Mouse (Mus musculus) kidney, postnatal 10 days (tissue): ENCODE measurements around the gene Hebp2.
"Not testable (repeated sequence)": the region's sequence is repeated elsewhere in the genome, so short reads cannot be mapped to it uniquely, and the experiment has no call there.

Experiments used
- DNase-seq: peaks from one replicate; pipeline ENCODE4 v3.0.0; 2021; ENCODE audit warnings: mixed read lengths

Gene Hebp2

DNA sequence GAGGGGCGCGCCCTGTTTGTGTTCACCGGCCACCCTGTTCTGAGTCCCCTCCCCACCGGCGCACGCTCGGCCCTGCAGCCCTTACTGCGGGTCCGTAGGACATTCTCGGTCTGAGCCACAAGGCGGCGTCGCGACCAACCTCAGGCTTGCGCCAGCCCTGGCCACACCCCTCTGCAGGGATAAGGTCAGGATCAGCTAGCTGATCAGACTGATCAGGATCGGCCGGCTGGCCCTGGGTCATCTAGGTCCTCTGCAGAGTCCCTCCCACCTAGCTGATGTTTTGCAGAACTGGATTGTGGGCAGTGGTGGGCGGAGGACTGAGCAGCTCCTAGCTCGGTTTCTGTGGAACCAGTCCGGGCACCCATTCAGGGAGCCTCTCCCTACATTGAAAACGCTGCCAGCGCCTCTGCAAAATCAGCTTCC lies at the start of gene Hebp2:
Gene Hebp2 (minus strand): TSS at position 264 of the 423 bp plus-strand sequence.
- DNase-seq, result peak; percentile 81

DNA sequence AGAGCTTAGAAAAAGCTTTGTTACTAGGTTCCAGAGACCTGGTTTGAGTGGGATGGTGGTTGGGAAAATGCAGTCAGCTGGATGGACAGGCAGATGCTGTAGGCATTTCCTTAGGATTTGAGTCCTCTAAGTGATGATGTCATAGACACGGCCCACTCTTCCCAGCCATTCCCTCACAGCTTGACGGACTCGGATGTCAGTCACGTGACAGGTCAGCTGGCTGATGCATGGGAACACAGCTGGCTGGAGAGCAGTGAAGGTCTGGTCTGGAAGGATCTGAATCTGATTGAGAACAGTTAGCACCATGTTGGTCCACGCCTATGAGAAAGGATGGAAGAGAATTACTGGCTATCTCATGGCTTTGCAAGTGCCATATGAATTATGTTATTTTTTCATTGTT lies 43.6 kb upstream of the Hebp2 start:
- DNase-seq, result no peak

DNA sequence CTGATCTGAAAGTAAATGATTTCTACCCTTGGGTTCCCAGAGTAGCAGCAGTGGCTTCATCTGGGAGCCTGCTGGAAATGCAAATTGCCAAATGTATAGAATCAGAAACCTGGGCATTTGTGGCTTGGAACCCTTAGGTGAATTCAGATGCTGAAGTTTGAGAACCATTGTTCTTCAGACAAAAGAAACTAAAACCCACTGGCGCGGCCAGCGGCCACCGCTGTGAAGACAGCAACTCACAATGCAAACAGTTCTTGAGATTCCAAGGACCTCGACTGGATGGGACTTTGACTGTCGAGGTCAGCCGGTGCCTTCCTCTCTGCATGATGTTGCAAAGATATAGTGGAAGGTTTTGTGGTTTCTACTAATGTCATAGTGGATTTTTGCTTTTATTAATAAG lies 38.3 kb upstream of the Hebp2 start:
- DNase-seq, result no peak

DNA sequence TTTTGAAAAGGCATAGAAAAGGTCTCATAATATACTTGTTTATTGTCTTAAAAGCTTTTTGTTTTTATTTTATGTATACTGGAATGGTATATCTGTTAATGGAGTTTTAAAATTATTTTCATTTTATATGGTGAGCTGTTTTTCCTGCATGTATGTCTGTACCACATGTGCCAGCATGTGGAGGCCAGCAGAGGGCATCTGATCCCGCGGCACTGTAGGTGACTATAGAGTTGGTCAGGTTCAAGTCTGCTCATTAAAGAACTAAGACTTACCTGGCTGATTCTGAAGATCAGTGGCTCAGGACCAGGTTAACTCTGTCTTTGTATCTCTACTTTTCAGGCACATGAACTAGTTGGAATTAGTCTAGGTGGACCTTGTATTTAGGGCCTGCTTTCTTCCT lies 26.7 kb upstream of the Hebp2 start:
- DNase-seq, result peak; percentile 15

DNA sequence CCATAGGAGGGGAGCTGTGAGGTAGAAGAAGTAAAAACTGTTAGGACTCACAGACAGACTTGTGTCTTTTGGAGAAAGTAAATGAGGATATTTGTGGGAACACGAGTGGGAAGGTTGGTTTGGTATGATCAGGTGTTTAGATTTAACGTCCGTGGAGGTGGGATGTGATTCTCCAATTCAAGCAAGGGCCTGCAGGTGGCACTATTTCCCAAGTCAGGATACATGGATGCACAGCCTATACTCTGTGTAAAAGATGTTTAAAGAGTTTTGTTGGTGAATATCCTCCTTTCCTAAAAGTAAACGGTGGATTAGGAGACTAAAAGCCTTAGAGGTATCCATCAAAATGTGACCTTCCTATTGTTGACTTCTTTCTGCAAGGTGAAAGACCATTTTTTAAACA lies 17.1 kb upstream of the Hebp2 start:
- DNase-seq, result peak; percentile 72

DNA sequence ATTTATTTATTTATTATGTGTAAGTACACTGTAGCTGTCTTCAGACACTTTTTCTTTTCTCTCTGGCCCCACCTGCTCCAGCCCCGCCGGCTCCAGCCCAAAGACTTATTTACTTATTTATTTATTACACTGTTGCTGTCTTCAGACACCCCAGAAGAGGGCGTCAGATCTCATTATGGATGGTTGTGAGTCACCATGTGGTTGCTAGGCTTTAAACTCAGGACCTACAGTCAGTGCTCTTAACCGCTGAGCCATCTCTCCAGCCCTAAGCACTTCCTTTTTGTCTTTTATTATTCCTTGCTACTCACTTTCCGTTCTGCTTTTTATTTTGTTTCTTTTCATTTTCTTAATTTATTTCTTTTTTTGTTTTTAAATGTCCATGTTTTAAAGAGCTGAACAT lies 15.6 kb upstream of the Hebp2 start:
- DNase-seq, result no peak

DNA sequence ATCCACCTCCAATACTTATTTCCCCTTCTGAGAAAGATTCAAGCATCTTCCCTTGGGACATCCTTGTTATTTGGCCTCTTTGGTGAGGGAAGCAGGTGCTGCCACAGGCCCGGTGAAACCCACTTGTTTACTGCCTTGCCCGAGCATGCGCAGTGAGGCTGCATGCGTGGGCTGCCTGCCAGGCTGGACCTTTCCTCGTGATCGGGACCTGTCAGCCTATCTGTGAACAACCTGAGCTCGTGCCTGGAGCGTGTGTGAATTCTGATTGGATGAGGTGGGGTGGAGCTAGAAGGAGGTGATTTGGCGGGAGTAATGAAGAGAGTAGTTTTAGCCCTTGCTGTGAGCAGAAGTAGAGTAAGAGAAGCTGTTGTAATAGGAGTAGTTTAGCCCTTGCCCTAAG lies 13.2 kb upstream of the Hebp2 start:
- not testable (repeated sequence) for DNase-seq

DNA sequence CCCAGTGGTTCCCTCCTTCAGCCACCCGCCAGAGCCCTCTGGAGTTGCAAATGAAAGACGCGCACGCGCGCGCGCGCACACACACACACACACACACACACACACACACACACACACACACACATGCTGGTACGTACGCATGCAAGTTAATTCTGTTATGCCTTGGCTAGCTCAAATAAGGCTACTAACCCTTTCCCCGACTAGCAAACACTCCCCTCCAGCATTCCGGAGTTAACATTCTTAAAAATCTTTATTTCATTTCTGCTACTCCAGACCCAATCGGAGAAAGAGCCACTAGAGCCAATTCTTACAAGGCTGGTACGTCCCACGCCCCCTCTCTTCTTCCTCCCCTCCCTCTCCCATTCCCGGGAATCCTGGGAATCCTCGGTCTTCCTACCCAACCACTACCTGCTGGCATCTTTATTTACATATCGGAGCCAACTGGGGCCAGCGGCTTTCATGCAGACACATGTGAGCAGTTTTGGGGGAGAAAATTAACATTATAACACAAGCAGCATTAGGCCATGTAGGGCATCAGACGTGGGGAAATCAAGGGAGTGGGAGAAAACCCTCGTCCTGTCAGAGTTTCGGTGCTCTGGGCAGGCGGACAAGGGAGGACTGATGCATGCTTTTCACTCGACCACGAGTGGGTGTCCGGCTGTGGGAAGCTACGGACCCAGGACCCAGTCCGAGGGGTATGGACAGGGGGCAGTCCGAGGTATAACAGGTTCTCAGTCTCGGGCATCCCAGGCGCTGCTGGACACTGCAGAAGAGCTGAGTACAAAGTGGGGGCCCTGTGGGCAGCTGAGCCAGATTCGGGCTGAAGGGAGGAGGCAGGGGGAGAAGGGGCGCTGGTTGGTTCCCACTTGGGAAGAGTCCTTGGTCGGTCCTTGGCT lies 3.7 kb upstream of the Hebp2 start:
- DNase-seq, result peak; percentile 27

DNA sequence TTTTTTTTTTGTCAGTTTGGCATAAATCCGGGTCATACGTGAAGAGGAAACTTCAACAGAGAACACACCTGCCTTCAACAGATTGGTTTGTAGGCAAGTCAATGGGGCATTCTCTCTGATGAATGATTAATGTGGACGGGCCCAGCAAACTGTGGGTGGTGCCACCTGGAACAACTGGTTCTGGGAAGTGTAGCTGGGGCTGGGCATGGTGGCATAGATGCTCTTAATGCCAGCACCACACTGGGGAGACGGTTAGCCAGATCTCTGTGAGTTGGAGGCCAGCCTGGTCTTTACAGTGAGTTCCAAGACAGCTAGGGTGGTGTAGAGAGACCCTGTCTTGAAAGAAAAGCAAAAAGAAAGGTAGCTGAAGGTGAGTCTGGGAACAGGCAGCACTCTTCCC lies 1.5 kb upstream of the Hebp2 start:
- DNase-seq, result peak; percentile 16

DNA sequence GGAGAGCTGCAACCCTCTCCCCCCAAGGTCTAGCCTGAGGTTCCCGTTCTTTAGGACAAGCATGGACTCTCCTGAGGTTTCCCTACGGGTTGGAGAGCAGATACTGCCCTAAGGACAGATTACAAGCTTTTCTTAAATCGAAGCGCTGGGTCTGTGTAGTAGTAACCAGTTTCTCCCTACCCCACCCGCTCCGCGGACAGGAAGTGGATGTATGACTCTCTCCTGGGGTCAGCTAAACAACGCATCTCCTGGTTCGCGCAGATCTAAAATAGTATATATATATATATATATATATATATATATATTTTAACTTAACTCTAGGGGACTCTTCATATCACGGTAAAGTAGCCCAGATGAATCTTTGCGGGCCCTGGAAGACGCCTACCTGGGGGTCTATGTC lies 567 bp downstream of the Hebp2 start:
- peak; percentile 21 for DNase-seq

DNA sequence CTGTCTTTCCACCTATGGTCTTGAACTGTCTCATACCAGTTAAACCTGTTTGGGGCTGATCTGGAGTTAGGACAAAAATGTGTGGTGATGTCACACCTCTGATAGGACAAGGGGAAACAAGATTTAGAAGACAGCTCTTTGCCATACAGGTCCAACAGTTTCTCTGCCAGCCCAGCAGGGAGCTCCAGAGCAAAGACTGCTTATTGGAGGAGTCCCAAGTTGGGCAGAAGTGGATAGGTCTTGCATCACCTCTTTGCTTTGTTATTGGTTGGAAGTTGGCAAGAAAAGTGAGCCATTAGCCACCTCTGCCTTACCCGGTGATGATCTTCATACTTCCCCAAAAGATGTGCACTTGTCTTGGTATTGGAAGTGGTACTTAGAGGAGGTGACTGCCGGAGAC lies 9.0 kb downstream of the Hebp2 start:
- no peak for DNase-seq

DNA sequence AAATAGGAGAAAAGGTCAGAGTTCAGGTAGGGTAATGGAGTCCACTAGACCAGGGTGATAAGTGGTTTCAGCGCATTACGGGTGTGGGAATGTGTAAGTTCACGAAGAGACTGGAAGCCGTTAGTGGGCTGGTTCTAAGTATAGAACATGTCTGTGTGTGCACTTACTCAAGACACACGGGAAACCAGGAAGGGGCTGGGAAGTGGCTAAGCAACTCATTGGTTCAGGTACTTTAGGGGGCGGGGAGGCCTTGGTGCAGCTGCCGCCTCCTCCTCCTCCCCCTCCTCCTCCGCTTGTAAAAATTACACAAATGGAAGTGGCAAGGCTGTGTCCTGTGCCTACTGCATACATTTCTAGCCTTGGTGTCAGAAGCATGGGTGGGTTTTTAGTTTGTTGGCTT lies 13.6 kb downstream of the Hebp2 start:
- DNase-seq, result no peak

DNA sequence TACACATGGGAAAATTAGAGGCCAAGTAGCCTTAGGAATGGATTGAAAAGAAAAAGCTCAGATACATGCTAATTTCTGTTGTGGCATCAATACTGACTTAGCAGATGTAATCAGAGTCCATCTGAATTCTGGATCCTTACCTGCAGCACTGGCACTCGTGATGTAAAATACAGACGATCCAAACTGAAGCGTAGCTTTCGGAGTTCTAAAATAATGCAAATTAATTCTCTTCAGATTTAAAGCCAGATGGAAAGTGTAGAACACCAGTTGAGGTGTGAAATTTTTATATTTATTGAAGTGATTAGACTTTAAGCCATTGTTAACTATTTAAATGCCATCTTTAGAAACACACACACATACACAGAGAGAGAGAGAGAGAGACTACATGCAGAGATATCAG lies 15.7 kb downstream of the Hebp2 start:
- no peak for DNase-seq

DNA sequence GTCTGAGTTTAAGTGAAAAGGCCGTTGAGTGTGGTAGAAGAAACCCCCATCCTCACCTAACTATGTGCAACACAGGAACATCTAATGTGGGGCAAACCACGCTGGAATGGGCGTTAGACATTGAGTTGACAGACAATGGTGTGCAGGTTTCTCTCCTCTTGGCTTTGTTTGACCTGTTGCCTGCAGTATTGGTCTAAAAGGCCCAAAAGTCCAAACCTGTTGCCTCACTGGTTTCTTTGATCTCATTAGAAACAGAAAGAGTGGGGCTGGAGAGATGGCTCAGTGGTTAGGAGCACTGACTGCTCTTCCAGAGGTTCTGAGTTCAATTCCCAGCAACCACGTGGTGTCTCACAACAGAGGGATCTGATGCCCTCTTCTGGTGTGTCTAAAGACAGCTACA lies 16.7 kb downstream of the Hebp2 start:
- no peak for DNase-seq

DNA sequence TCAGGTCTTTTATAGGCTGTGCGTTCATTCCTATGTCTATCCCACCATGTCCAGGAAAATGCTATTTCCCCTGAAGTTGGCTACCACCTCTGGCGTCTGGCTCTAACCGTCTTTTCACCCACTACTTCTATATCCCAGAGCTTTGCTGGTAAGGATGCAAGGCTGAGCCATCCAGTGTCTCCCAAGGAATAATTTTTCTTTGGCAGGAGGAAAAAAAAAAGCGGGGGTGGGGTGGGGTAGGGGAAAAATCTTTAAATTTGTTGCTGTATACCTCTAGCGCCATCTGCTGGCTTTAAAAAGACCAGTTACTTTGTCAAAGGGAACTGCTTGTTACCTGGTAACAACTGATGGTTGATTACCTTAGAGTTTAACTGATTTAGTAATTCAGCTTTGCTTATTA lies 17.4 kb downstream of the Hebp2 start:
- DNase-seq, result peak; percentile 47

DNA sequence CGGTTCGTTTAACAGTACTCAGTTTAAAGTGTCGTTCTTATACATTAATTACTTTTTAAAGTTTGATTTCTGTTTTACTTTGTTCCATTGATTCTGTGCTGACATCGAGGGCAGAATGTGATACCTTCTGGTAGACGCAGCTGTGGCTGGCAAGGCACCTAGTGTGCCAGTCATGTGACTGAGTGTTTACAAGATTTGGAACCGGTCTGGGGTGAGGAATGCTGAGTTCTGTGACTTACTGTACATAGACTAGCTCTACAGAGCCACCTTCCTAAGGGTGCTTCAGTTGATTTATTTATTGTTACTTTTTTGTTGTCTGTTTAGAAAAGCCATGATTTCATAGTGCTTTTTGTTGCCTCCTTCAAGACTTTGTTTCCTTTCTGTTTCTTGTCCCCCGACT lies 18.1 kb downstream of the Hebp2 start:
- DNase-seq, result peak; percentile 42

DNA sequence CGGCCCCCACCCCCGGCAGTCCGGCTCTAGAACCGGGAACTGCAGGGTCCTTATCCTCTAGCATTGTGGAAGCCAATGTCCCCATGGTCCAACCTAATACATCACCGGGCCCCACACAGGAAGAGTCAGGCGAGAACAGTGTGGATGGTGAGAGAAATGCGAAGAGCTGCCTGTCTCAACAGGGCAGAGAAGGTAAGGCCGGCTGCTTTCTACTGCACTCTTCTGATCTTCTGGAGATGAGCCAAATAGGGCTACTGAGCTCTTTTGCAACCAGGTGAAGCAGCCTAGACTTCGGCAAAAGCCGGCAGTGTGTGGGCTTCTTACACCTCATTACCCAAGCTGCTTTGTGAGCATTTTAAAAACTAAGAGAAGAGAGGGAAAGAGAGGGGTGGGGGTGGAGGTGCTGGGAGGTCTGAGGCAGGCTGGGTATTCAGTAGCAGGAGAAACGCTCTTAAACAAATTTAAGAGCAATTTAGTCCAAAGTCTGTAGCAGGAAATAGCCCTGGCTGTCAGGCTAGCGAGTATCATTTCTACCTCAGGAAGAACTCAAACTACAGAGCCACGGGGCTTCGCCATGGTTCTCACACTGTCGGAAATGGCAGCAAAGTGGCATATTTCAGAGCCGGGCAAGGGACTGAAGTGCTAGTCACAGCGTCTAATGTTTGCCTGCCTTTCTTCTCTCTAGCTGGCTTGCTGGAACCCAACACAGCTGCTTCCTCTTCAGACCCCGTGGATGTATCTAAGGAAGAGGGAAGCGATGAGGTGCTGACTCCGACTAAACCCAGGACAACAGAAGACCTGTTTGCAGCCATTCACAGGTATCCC lies 18.8 kb downstream of the Hebp2 start:
- peak; percentile 22 for DNase-seq

DNA sequence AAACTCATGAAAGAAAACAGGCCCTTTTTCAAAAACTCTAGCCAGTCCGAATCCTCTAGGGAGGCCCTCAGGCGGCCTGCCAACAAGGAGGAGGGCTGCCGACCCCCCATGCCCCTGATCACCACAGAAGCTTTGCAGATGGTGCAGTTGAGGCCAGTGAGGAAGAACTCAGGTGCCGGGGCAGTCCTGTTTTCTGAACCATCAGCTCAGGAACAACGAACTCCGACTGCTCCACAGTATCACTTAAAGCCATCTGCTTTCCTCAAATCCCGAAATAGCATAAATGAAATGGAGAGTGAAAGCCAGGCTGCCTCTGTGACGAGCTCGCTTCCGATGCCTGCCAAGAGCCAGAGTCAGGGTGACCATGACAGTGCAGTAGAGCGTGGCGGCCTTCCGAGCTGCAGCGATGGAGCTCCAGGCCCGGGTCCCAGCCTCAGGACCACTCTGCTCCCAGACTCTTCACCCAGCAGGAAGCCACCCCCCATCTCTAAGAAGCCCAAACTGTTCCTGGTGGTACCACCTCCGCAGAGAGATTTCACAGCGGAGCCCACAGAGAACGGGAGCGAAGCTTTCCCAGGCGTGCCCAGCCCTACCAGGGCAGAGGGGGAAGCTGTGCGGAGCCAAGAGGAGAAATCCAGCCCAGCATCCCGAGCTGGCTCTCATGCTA lies 19.6 kb downstream of the Hebp2 start:
- DNase-seq, result peak; percentile 60

DNA sequence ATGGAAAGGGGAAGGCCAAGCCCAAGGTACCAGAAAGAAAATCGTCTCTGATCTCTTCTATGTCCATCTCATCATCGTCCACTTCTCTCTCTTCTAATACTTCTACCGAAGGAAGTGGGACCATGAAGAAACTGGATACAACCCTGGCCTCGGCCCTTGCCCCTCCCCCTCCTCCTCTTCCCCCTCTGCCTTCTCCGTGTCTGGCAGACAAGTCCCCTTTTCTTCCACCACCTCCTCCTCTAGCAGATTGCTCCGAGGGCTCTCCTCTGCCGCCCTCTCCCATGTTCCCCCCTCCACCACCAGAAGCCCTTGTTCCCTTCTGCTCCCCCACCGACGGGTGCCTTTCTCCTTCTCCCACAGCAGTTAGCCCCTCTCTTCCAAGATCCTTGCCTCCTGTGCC lies 20.1 kb downstream of the Hebp2 start:
- DNase-seq, result peak; percentile 20

DNA sequence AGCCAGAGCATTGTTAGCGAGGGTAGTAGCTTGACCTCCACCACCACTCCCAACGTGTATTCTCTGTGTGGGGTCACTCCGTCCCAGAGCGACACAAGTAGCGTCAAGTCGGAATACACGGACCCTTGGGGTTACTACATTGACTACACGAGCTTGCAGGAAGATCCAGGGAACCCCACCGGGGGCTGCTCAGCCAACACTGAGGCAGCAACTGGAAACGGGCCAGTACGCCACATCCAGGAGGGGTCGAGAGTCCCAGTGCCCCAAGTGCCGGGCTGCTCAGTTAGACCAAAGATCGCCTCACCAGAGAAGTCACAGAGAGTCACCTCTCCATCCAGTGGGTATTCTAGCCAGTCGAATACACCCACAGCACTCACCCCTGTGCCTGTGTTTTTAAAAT lies 20.6 kb downstream of the Hebp2 start:
- DNase-seq, result no peak

DNA sequence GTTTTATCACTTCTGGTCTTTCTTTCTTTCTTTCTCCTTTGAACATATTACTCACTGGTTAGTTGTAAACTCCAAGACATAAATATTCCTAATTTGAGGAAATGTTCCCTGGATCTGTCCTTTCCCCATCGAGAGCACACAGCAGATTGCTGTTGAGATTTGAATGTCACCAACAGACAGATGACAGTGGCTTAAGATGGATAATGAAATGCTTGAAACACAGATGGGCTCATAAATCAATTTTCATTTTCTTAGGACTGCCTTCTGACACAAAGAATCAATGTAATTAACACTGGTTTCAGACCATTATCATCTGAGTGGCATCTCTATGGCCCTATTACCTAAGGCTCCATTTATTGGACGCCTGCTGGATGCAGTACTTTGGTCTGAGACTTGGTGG lies 23.3 kb downstream of the Hebp2 start:
- no peak for DNase-seq

DNA sequence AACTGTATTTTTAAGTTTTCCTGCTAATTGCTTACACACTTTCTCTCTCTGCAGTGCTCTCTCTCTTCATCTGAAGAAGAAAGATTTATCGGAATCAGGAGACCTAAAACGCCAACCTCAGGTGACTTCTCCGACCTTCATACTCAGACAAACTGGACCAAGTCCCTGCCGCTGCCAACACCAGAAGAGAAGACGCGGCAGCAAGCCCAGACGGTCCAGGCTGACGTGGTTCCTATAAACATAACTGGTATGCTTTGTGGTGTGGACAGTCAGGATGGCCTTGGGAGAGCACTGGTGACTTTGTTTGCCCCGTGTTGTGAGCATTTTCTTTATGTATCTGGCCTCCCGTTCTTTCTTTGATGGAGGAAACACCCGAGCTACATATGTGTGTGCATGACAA lies 34.4 kb downstream of the Hebp2 start:
- no peak for DNase-seq

DNA sequence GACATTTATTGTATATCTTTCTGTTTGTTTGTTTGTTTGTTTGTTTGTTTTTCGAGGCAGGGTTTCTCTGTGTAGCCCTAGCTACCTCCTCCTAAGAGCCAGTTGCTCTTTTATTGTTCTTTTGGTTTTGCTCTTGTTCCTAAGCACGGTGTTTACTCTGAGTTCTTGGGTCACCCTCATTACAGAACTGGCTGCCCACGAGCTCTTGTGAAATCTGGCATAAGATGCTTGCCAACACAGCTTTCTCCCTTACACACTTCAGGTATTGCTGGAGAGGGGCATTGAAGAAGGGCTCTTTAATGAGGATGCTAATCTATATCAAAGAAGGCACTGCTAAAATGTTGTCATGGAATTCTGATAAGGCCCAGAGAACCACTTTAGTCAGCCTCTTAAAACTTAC lies 35.2 kb downstream of the Hebp2 start:
- DNase-seq, result no peak

DNA sequence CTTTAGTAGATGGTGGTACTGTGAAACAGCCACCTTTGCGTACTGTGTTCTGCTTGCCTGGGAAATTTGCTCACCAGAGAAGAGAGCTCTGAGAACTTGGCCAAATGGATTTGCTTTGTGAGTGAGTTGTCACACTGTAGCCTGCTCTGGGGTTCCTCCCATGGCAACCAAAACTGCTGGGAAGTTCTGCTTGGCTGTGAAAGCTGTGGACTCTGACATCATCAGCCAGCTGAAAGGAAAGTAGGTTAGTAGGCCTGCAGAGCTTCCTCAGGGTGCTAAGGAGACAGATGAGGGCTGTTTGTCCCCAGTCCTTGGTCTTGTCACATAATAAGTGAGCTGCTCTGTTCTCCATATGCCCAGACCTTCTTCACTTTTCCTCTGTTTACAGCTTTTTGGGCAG lies 37.3 kb downstream of the Hebp2 start:
- no peak for DNase-seq
